Mouse (Mus musculus): Measurements from ENCODE around the gene Zbtb43.

The Zbtb43 gene

DNA sequence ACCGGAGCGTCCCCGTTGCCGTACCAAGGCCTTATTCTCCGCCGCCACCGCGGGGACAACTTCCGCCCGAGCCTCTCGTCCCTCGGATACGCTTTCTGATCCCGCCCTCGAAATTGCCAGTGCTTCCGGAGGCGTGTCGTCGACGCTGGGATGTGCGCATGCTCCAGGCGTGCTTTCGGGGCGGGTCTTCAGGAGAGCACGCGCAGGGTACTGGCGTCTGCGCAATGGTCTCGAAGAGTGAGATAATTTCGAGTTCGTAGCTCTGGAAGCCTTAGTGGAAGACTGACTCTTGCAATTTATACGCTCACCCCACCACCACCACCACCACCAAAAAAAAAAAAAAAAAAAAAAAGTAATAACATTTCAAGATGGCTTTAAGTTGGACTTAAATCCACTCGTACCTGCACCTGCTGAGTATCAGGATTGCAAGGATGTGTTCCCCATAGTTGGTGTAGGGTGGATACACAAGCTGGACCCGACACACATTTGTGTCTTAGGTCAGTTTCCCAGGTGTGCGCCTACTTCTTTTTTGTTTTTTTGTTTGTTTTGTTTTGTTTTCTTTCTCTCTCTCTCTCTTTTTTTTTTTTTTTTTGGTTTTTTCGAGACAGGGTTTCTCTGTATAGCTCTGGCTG lies at the start of gene Zbtb43:
Gene Zbtb43, minus strand, starts transcription at position 94 of the 632 bp plus-strand sequence.
- peak; percentile 97 for DNase-seq

DNA sequence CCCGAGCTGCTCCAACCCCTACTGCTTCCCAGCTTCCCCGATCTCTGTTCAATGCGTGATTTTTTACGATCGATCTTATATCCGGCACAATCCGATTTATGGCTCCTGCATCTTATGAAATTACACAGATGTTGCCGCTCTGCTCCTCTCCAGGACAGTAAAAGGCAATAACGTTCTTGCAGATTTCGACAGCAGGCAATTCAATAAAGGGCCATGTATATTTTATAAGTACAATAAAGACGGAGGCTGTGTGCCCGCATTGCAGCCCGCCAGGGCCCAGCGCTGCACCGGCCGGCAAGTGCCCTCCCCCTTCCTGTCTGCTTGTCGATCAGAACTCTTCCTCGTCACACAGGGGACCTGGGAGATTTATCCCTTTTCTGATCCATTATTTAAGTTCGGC lies 47.5 kb upstream of the Zbtb43 start:
- DNase-seq: no peak

DNA sequence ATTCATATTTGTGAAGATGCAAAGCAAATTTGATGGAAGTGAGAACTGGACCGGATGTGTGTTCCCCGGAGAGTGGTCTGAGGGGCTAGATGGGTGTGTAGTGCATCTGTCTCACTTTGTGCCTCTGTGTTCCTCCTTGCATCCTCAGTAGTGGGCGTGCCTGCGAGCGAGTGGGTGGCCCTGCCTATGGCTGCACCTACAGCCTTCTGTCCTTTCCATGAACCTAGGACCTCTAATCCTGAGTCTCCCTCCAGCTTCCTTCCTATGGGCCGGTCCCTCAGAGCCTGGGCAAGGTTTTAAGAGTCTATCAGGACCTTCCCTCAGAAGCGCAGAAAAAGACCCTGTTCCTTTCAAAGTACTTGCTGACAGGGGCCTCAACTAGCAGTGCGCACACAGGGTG lies 47.1 kb upstream of the Zbtb43 start:
- DNase-seq: no peak

DNA sequence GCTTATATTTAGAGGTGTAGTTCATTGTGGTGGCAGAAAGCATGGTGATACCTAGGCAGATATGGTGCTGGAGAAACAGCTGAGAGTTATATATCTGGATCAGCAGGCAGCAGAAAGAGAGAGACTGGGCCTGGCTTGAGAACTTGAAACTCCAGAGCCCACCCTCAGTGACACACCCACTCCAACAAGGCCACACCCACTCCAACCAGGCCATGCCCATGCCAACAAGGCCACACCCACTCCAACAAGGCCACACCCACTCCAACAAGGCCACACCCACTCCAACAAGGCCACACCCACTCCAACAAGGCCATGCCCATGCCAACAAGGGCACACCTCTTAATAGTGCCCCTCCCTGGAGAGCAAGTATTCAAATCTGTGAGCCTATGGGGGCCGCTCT lies 42.4 kb upstream of the Zbtb43 start:
- no peak for DNase-seq

DNA sequence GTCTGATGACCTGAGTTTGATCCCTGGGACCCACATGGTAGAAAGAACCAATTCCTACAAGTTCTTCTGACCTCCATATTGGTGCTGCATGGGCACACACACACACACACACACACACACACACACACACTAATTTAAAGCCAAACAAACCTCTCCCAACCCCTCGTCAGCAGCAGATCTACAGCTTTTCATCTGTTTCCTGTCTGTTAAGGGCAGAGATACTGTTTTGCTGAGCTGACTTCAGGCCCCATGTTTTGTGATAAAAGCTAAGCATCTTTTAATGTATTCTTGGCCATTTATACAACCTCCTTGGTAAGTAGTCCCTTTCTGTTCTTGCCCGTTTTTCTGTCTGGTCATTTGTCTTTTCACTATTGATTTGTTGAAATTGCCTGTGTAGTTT lies 34.2 kb upstream of the Zbtb43 start:
- DNase-seq: no peak

DNA sequence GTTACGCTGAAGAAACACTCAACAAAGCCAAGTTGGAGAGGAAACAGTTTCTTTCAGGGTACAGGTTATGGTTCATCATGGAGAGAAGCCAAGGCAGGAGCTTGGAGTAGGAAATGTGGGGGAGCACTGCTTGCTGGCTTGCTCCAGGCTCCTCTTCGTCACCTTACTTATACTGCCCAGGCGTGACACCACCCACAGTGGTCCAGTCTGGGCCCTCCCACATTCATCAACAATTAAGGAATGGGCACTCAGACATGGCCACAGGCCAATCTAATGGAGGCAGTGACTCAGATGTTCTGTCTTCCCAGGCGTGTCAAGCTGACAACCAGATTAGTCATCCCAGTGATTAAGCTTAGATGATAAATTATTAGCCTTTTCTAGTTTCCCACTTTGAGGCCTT lies 29.9 kb upstream of the Zbtb43 start:
- no peak for DNase-seq

DNA sequence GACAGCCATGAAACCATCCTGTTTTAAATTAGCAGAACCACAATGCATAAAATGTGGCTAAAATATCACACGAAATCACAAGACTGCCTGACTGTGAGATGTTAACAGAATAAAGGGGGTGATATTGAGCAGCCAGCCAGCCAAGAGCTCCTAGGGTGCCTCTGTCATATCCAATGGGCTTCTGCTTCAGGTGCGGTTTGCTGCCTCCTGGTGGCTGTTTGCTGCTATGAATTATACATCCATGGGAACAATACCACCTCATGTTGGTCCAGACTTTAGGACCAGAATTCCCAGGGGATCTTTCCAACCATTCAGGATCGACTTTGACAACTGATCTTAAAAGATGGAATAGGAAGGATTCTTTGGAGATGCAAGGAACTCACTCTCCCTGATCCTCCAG lies 27.3 kb upstream of the Zbtb43 start:
- no peak for DNase-seq

DNA sequence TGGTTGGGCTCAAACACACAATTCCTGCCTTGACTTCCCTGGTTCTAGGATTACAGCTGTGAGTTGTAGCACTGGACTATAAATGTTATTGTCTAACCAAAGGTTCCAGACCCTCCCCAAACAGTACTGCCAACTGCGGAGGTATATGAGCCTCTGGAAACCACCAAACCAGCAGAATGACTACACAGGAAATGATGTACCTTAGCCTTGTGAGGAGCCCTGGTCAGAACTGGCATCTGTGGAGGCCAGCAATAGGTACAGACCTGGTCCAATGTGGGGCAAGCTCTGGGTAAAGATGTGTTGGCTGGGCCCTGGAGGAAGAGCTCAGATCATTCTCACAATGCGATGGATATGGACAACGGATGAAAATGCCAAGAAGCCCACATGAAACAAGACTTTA lies 23.7 kb upstream of the Zbtb43 start:
- DNase-seq: no peak

DNA sequence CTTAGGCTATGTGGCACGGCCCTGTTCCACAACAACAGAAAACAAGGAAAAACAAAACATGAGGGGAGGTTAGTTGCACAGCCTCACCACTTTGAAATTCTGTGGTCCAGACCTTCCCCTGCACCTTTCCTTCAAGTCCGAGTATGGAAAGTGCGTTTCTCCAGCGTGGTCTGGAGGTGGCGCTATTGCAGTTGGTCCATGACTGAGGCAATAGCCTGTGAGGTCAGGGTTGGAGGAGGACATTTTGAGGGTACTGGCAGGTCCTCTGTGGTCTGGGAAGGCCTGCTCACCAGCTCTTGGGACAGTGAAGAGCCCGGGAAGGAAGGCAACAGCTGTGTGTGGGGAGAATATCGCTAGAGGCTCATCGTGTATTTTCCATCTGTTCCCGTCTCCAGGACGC lies 21.2 kb upstream of the Zbtb43 start:
- no peak for DNase-seq

DNA sequence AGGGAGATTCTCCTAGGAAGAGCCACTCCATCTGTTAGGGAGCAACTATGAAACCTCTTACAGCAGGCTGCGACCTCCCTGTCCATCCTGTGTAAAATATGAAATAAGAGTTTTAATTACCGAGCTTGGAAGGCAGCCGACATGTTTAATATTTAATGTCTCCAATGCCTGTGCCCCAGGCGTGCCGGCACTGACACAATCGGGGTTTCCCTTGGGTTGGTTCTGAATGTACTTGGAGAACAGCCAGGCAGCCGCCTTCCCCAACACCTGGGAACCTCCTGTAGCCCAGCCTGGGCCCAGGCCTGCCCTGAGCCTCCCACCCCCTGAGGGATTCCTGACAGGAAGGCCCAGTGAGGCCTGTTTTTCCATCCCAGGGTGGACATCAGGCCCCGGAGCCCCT lies 19.0 kb upstream of the Zbtb43 start:
- DNase-seq: no peak

DNA sequence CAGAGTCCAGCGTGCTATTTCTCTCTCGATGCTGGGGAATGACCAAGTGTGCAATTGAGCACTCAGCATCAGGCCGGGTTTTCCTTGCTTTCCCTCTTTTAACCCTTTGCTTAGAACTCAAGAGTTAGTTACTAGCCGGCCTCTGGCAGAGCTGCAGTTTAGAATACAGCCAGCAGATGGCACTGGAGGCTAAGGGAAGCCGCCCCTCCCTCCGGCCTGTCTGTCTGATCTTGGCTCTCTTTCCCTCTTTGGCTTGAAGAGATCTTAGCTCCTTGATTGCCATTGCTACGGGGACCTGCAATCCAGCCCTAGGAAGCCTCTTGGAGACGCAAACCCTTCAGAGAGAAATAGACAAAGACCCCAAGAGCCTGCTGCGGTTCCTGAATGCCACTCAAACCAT lies 18.5 kb upstream of the Zbtb43 start:
- peak; percentile 59 for DNase-seq

DNA sequence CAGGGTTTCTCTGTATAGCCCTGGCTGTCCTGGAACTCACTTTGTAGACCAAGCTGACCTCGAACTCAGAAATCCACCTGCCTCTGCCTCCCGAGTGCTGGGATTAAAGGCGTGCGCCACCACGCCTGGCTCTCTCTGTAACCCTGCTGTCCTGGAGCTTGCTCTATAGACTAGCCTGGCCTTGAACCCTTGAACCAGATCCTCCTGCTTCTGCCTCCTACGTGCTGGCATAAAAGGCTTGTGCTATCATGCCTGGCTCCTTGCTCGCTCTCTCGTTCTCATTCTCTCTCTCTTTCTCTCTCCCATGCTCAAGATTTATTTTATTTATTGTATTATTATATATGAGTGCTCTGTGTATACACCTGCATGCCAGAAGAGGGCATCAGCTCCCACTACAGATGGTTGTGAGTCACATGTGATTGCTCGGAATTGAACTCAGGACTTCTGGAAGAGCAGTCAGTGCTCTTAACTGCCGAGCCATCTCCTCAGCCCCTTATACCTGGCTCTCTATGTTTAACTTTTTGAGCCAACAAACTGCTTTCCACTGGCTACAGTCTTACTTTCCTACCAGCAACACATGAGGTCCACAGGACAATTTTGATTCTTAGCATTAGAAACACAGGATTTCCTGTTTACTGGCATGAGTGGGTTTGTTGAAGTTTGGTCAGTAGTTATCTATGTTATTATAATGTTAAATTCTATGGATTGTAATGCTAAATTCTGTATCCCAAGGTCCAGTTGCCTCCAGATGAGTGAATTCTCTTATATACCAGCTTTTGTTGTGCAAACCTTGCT lies 9.8 kb upstream of the Zbtb43 start:
- DNase-seq: no peak

DNA sequence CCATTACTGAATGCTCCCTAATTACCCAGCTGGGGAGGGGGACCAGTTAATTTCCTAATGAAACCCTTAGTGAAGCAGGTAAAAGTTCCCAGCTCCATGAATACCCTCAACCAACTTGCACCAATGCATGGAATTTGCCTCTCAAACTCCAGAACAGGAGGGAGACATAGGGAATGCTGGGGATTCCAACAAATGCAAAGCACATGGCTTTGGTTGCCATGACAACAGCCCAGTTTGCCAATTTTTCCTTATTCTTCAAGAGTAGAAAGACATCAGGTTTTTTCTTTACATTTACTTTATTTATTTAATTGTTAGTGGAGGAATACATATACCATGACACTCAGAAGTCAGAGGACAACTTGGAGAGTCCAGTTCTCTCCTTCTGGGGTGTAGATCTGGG lies 7.6 kb upstream of the Zbtb43 start:
- peak; percentile 70 for DNase-seq

DNA sequence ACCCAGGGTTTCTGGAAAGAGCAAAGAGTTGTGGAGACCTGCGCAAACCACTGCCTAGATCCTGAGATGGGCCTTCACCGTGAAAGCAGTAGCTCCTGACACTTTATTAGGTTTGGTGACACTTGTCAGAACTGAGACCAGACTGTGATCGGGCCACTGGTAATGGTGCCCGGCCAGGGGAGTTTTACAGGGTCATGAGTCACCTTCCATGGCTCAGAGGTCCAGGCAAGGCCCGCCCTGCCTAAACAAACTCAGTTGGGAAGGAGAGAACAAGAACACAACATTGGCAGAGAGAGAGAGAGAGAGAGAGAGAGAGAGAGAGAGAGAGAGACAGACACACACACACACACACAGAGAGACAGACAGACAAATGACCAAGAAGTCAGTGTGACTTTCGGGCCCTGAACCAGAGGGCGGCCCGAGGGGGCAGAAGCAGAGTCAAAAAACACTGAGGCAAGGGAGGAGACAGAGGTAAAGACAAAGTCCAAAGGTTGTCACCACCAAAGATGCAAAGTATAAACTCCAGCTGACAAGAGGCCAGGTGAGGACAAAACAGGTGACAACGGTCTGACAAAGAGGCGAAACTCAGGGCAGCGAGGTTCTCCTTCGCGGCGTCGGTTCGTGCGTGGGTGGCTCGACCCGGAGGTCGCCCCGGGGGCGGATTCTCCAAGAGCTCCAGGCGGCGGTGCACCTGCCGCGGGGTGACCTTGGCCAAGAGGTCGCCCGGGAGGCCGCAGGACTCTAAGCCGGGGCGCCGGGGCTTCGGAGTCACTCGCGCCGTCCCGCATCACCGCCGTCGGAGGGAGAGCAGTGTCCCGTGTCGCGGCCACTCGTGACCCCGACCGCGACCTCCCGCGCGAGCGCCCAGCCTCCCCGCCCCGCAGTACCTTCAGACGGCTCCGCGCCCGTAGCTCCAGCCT lies 553 bp downstream of the Zbtb43 start:
- no peak for DNase-seq

DNA sequence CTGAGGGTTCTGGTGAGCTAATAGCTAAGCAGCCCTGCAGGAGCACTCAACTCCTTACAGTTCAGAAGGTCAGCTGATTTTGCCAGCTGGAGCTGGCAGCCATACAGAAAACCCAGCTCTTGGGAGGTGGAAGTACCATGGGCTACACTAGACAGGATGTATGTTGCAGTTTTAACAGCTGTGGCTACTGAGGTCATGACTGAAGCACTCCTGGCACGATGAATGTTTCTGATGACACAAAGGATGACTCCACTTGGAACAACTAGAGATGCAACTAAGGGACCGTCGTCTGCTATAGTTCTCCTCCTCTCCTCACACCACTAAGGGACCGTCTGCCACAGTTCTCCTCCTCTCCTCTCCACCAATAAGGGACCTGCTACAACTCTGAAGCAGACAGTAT lies 2.4 kb downstream of the Zbtb43 start:
- no peak for DNase-seq

DNA sequence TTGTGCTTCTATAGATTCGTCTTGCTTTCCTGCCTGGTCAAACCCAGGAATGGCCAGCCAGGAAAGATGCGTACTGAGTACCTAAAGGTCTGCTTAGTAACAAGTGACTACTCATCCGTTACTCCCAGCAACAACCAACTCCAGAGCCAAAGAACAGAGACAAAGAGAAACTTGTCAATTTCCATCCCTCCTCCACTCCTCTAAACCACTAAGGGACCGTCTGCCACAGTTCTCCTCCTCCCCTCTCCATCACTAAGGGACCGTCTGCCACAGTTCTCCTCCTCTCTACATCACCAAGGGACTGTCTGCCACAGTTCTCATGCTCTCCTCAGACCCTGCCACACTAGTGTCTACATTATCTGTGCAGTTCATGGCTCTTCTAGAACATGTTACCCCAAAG lies 3.1 kb downstream of the Zbtb43 start:
- no peak for DNase-seq

DNA sequence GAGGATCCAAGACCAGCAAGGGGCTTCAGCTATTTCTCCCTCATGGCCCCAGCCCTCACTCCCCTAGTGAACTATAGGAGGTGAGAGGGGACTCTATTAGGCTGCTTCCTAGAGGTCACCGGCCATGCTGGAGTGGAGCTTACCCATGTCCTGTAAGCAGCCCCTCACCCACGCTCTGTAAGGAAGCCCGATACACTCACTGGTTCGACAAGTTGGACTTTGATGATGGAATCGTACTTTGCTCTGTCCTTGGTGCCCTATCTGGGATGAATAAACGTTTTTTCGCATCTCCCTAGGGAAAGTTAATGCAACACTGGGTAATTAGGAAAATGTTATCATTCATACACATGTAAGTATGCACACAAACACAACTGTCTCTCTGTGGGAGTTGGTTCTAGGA lies 6.3 kb downstream of the Zbtb43 start:
- DNase-seq: no peak

DNA sequence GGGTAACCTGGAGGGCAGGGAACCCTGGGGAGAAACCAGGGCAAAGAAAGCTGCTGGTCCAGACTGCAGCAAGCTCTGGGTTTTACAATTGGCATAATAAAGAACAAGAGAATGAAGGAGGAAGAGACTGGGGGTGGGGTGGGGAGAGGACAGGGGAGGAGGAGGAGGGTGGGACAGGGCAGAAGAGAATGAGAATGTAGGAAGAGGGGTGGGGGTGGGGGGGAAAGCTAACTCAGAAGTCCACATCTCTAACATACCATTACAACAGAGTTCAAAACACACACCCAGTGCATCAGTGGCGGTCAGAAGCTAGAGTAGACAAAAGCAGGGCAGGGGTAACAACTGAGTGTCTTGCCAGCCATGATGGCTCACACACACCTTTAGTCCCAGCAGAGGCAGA lies 7.3 kb downstream of the Zbtb43 start:
- no peak for DNase-seq

DNA sequence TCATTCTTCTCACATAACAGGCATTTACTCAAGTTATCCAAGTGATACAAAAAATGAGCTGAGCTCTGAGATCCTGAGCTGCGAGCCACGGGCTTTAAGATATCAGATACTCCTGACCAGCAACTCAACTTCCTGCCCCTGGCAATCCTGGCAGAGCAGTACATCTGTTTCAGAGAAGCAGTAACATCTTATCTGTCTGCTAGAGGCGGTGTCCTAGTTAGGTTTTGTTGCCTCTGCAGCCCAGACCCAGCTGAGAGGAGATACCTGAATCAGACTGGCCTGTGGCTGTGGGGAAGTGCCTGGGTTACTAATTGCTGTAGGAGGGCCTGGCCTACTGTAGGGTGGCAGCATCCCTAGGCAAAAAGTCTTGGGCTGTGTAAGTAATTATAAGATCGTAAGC lies 8.7 kb downstream of the Zbtb43 start:
- DNase-seq: no peak

DNA sequence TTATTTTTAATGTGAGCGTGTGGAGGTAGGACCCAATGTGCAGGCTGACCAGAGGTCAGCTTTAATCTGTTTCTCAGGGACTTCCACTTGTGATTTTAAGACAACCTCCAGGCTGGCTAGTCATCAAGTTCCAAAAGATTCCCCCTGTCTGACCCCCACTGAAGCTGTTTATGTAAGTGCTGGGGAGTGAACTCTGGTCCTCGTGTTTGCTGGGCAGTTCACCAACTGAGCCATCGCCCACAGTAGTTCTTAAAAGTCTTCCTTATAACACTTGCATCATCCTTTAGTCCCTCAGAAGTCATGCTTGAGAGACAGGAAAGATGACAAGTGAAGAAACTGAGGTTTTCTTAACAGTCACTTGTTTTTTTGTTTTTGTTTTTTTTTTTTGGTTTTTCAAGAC lies 11.7 kb downstream of the Zbtb43 start:
- DNase-seq: no peak

DNA sequence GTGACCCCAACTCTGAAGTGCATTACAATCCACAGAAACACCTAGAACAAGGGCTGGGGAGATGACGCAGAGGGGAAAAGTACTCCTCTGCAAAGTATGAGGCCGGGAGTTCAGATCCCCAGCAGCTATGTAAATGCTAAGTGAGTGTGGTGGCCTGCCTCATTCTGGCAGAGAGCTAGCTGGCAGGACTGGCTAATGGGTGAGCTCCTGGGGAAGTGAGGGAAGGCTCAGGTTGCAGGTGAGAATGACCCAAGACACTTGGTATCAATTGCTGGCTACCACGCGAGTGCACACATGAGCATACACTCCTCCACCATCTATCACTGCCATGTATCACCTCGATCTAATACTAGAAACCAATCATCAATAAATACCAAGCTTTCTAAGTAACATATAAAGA lies 12.1 kb downstream of the Zbtb43 start:
- no peak for DNase-seq

DNA sequence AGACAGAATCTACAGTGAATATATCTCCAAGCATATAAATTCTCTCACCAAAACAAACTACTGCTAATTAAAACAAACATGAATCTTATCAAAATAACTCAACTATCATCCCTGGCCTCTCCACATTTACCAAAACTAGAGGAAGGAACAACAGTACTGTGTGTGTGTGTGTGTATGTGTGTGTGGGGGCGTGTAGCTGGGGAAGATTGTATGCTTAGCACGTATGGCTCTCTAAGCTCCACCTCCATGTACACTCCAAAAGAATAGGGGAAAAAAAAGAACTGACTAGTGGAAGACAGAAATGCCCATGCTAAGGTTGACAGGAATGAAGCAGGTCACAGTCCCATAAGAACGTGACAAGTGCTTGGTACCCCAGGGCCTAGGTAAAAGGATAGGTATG lies 13.0 kb downstream of the Zbtb43 start:
- no peak for DNase-seq

DNA sequence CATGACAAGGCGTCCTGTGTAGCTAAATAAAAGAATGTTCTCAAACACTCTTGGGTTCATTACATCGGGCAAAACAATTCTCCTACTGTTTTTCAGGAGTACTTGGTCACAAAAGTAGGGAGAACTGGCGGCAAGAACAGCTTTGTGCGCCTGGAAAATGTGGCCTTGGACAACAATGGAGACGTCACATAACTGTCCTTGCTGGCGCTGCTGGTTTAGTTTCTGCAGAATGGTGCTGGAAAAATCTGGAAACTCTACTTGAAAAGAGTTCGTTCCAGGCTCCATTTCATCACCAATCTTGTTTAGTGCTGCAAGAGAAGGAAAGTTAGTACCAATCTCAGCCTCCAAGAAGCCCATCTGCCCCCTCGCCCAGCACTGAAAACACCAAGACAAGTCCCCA lies 13.5 kb downstream of the Zbtb43 start:
- no peak for DNase-seq

DNA sequence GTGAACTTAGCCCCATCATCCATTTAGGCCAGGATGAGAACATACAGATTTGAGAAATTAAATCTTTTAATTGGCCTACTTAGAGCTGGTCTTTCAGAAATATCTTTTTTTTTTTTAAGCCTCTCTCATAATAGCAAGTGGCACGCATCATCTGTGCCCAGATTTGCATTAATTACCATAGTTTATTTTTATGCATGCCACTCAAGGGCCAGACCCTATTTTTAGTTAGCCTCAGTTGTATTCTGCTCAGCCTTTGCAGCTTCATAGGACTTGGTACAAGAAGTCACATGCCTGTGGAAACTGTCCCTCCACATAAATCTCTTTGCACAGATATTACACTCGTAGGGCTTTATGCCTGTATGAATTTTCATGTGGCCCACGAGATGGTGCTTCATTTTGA lies 14.9 kb downstream of the Zbtb43 start:
- no peak for DNase-seq
